Mouse (Mus musculus) monocyte, adult 5-6 weeks (primary cell): ENCODE results near the gene Rpl31. TPM values are rescaled to one million over a fixed set of nuclear protein-coding genes. Genes with fewer than 3 reads are reported as not detected.

ENCODE experiments used
- ATAC-seq: fragments of 153-309, 156-312 bp; replicated peaks from 2 replicates; pipeline ENCODE4 v1.8.0; 2017; ENCODE audit warnings: mild to moderate bottlenecking; ENCODE audit not compliant: low TSS enrichment, insufficient number of reproducible peaks, severe bottlenecking, poor library complexity, low FRiP score
- total RNA-seq: library from RNA; stranded (forward); fragments of 200-1000, 200-491, 200-594 nt; gene quantifications from 3 replicates; pipeline ENCODE4 v1.2.3, GENCODE M21; 2017

Rpl31 gene
- total RNA-seq, 1 experiment from 2014 or later: 334 TPM

DNA sequence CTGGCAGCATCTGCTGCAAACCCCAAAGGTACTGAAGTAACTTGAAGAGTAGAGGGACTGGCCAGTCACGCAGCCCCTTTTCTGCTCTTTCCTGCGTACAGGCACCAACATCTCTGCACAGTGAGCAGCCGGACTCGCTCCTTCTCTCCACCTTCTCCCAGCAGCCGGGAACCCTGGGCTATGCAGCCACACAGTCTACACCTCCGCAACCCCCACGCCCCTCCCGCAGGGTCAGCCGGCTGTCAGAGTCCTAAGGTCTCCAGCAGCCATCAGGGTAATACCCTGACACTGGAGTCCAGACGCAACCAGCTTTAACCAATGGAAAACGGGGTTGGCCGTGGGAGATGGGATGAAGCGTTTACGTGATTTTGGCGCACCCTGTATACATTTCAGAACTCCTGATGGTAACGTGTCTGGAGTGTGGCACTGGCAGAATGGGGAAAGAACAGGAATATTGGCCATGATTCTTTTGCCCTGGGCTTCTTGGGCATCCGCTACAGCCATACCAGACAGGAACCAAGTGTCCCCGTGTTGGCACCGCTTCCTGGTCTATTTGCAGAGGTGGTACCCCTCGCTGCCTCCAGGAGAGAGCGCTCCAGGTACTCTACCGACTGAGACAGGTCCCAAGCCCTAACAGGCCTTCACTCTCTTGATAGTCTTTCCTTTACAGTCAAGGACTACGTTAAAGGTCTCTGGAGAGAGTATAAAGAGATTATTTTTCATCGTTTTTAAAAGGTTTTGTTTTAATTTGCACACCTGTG, 5.7 kb upstream of the Rpl31 start:
- ATAC-seq: no peak

- ATAC-seq: no peak
Measured at GRCm38 (mm10) chr1:39362515-39362893, 5.1 kb upstream of the Rpl31 start.

GRCm38 (mm10) chr1:39365562-39365961, 2.1 kb upstream of the Rpl31 start:
- ATAC-seq: no peak

GRCm38 (mm10) chr1:39367045-39367444, 597 bp upstream of the Rpl31 start:
- ATAC-seq: no peak

GRCm38 (mm10) chr1:39368267-39368841, 712 bp downstream of the Rpl31 start:
- ATAC-seq: no peak; the same call in 1 of the 2 replicates

GRCm38 (mm10) chr1:39370431-39370830, 2.8 kb downstream of the Rpl31 start:
- ATAC-seq: no peak

DNA sequence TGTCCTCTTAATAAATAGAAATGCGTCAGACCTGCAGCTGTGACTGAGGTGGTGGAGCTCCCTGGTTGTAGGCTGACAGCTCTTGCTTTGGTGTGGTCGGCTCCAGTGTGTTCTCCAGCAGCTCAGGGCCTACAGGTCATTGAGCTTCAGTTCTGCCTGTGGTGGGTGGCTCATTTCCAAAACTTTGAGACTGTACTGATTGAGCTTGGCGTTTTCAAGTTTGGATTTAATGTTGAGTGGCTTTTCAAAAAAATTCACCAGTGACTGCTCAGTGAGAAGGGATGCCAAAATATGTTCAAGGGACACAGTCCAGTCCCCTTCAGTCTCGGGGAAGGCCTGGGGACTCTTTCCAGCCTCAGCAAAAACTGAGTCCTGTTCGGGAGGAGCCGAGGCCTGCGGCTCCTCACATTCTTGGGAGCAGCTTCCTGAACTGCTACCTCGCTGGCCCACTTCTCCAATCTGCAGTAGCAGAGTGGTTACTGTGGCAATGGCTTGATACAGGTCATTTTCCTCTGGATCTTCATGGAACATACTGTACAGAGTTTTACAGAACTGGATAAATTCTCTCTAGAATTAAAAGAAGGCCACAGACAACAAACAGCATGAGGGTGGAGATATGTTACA, 4.7 kb downstream of the Rpl31 start:
- no peak for ATAC-seq

DNA sequence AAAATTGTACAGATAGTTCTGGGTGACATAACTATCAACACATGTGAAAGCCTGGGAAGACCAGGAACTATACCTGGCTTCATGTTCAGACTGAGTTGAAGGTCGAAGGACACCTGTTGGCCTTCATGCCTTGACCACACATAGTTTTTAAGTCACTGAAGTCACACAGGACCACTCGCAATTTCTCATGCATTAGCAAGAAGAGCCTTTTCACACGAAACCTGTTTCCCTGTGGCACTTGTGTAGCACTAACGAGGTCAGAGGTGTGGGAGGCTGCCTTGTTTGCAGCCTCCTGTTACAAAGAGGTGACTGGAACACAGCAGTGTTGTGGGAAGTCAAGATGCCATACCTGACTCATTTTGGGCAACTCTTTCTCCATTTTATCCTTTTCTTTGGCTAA, 5.7 kb downstream of the Rpl31 start:
- ATAC-seq: no peak

DNA sequence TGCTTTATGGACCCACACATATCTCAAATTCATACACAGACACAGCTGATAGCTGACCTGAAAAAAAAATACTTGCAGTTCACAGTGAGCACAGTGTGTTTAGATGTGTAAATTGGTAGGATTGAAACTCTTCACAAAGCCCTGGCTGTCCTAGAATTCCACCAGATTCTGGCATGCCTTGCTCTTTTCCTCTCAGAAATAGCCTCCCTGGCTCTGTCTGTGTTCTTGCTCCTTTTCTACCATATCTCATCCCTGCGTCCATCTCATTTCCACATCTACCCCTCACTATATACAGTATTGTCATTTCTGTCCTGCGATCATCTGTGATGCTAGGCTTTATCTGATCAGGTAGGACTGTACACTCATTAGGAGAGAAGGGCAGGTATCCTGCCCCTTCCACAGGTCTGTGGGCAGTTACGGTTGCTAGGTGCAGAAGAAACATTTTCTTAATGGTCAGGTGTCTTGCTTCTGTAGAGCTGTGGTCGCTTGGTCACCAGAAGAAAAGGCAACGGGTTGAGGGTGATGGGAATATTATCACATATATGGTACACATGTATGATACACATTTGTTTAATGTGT, 6.7 kb downstream of the Rpl31 start:
- no peak for ATAC-seq

GRCm38 (mm10) chr1:39376121-39376520, 8.5 kb downstream of the Rpl31 start:
- no peak for ATAC-seq

GRCm38 (mm10) chr1:39376726-39377240, 9.1 kb downstream of the Rpl31 start:
- no peak for ATAC-seq

DNA sequence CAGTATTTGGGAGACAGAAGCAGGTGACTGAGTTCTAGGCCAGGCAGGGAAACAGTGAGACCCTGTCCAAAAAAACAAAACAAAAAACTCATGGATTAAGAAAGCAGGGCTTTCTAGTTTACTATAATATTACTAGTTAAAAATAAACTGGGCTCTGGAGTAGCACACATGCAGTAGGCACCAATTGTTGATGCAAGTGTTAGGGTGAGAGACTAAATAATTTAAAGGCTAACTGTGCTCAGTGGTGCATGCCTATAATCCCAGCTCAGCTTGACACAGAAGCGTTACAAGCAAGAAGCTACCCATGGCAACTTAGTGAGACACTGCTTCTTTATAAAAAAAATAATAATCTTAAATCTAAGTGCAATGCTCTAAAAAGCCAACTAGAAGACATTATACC, 10.9 kb downstream of the Rpl31 start:
- ATAC-seq: no peak

DNA sequence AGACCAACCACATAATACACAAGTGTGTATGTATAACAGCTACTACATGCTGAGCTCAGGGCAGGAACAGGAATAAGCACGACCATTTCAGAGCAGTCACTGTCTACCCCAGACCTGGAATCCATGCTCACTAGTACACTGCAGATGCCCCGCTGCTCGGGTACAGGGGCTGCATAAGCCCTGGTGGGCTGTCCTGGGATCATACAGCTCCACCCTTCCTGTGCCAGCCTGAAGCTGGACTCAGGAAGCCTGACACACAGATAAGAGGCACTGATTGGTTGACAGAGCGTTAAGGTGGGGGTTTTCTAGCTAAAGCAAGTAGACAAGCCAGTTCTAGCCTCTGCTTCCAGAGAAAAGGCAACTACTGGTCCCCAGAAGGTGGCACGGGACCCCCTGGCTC, 11.4 kb downstream of the Rpl31 start:
- no peak for ATAC-seq

GRCm38 (mm10) chr1:39381017-39381416, 13.4 kb downstream of the Rpl31 start:
- no peak for ATAC-seq

GRCm38 (mm10) chr1:39384914-39385313, 17.3 kb downstream of the Rpl31 start:
- no peak for ATAC-seq

DNA sequence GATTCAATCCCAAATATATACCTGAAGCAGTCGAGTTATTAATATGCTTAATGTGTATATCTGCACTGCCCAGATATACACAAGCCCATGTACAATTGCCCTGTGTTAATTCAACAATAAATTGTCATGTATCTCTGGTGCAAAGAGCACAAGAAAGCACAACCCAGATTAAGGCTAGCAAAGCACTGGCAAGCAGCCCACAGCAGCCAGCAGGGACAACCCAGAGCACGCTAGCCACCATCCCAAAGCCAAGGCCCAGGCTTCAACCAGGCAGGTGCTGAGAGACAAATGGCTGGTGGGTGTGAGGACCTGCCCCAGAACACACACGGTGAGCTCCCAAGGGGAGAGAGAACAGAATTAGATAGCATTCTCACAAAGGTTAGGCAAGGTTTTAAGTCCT, 18.8 kb downstream of the Rpl31 start:
- ATAC-seq: no peak

- no peak for ATAC-seq
Measured at GRCm38 (mm10) chr1:39387497-39387896, 19.9 kb downstream of the Rpl31 start.

GRCm38 (mm10) chr1:39388163-39388562, 20.5 kb downstream of the Rpl31 start:
- ATAC-seq: no peak

DNA sequence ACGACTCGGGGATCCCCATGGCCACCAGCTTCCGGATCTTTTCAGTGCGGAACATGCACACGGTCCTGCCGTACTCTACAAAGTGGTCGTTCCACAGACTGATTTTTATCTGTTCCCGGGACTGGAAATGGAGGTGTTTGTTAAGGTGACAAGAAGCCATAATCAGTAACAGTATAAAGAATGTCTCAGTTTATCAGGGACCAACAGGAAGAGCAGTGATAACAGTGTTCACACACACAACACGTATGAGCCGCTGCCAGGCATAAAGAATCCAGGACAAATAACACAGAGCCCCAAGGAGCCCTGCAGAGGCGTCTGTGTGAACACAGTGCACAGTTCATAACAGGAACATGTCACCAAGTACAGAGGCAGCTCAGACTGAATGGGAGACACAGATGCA, 21.7 kb downstream of the Rpl31 start:
- no peak for ATAC-seq

- ATAC-seq: no peak
Measured at GRCm38 (mm10) chr1:39391652-39392051, 24.0 kb downstream of the Rpl31 start.
